Mouse (Mus musculus) mesoderm, embryonic 11.5 days (tissue): Measurements from ENCODE around the gene Unc5c.

ENCODE experiments used
- DNase-seq: peaks from one replicate; pipeline ENCODE4 v3.0.0-alpha.2; 2012; ENCODE audit warnings: low read depth, low spot score

The Unc5c gene

DNA sequence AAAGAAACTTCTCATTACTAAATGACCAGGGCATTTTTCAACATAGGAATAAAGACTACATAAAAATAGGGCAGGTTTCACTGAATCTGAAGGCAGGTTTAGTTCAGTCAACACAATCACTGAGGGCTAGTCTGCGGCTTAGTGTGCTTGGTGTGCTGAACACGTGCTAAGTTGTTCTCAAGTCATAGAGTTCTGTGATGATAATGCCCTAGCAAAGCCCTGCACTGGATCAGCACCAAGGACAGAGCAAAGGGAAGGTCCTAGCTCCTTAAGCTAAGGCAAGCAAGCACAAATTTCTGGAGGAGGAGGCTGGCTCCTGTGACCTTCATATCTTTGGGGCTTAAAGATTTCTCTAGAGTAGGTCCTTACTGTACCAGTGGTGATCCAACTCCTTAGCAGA, 346.3 kb downstream of the Unc5c start:
- peak; percentile 75 for DNase-seq

DNA sequence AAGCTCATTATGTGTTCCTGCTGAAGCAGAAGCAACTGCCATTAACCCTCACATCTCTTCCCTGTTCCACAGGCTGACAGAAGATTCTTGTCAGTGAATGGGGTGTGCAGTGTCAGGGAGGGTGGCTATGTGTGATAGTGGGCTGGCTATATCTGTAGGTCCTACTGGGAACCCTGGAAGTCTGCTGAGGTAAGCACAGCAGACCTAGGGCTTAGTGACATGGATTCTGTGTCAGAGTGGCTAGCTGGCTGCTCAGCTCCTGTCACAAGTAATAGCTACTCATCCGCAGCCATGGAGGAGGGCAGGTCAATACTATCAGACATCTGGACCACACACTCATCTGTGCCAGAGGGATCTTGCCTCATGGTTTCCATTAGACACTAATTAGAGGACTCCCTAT, 349.8 kb downstream of the Unc5c start:
- DNase-seq = no peak

DNA sequence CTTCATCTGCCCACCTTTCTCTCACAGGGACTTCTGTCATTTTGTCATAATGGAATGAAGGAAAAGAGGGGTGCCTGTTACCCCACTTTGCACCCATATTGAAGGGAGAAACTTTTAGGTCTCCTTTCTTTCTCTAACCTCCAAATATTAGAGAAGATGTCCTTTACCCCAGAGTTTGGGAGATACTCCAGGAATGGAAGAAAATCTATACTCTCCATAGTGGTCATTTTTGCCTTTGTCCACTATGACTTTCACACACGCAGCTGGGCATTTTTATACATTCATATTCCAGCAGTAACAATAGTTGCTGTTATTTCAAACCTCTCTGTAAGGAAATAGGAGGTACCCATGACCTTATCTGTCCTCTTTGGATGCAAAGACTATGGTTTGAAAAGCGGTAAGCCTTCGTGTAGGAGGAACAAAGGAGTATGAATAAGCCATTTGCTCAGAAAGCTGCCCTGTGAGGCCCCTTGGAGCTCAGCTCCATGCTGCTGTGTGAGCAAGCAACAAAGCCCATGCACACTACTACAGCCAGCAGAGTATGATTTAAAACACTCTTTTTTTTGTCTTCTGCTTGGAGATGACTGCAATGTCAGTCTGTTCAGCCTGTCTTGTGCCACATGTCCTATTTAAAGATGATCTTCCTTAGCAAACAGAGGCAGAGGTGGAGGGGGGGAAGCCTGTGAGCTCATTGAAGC, 353.7 kb downstream of the Unc5c start:
- no peak for DNase-seq

DNA sequence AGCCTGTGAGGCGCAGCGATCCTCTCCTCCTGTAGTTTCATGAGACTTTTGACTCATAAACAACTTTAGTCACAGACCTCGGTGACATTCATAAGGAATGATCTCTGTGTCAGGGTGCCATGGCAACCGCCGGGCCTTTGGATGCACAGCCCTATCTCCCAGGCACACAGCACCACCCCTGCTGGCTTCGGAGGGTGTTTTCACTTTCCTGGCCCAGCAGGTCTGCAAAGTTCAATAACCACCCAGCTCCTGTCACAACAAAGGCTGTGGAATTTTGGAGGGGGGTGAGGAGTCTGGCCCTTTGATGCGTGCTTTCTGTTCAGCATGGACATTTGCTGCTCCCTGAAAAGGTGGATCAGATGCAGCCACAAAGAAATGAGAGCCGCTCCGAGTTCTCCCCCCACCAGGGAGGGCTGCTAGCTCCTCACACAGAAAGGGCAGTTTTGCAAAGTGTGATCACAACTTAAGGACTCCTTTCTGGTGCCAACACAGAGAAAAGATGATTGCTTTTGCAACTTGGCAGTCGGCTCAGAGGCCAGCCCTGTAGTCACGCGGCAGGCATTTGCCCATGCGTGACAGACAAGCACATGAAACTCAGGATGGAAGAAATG, 354.4 kb downstream of the Unc5c start:
- peak; percentile 87 for DNase-seq

DNA sequence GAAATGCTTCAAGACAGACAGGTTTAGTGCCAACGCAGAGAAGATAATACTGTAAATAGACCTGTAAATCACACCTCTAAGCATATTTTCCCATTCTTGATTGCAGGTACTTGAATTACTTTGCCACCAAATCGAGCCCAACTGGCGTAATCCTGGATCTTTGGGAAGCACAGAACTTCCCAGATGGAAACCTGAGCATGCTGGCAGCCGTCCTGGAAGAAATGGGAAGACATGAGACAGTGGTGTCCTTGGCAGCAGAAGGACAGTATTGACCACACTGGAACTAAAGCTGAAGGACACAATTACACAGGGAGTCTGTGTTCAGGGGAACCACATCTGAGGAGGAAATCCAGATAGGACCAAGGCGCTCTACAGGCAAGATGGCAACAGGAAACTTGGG, 363.3 kb downstream of the Unc5c start:
- DNase-seq = no peak

DNA sequence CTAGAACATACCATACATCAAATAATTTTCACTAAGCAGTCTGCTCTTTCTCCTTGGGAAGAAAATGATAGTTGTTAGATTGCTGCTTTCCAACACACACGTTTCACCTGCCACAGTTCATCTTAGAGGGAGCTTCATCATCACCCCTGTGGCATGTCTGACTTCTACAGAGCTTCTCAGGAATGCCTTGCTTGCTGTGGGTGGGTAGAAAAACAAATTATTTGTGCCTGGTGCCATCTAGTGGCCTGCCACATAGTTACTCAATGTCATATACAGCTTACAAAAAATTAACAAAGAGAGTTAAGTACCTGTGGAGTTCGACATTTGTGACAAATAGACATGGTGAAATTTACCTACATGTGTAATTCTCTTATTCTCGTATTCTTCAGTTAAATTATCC, 366.1 kb downstream of the Unc5c start:
- DNase-seq = peak; percentile 63

GRCm38 (mm10) chr3:141838864-141839263, 373.8 kb downstream of the Unc5c start:
- peak; percentile 66 for DNase-seq

DNA sequence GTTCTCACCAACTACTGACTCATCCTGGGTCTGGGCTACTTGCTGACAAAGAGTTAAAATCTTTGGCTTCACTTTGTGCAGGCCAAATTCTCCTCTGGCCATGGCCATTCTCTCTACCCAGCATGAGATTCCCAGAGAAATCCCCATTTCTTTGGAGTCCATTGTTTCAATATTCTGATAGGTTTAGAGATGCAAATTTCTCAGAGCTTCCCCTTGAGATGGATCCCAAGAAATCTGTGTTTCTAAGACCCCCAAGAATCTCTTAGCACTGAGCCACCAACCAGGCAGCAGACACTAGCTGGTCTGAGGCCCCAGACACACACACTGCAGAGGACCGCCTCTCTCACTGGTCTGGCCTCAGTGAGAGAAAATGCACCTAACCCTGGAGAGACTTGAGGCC, 384.2 kb downstream of the Unc5c start:
- DNase-seq = no peak

DNA sequence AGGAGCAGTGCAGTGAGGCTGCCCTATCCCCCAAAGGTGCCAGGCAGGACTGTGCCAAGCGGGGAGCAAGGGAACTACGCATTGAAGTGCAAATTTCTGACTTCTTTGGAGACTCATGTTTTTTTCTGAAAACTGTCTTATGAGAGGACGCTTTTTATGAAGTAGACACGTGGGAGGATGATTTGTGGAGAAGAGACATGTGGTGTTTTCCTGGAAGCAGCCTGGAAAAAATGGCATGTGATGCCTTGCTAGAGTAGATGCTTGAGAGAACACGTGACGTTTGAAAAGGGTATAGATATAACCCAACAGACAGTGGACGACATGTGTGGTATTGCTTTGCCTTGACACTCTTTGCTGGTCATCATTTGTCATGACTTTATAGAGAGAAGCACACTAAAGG, 385.1 kb downstream of the Unc5c start:
- no peak for DNase-seq

- DNase-seq = no peak
Observed at GRCm38 (mm10) chr3:141854339-141854738, 389.3 kb downstream of the Unc5c start.

- DNase-seq = no peak
Observed at GRCm38 (mm10) chr3:141857123-141857522, 392.1 kb downstream of the Unc5c start.

- DNase-seq = peak; percentile 75
Observed at GRCm38 (mm10) chr3:141862816-141863461, 397.9 kb downstream of the Unc5c start.

DNA sequence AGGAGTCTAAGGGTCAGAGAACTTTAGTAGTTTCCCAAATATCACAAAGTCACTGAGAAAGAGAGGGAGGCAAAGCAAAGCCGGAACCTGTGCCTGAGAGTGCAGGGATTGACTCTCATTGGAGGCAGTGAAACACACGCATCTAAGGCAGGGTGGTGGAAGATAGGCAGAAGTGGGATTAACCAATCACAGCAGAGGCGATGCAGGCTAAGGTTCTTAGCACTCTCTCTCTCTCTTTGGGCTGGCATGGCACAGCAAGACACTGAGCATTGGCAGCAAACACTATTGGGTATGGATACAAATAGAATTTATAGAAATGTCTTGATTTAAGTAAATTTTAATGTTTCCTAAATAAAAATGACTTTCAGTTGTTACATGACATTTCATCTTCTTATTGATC, 406.8 kb downstream of the Unc5c start:
- no peak for DNase-seq

- peak; percentile 77 for DNase-seq
Observed at GRCm38 (mm10) chr3:141872337-141873042, 407.5 kb downstream of the Unc5c start.

- DNase-seq = no peak
Observed at GRCm38 (mm10) chr3:141882496-141882895, 417.5 kb downstream of the Unc5c start.

DNA sequence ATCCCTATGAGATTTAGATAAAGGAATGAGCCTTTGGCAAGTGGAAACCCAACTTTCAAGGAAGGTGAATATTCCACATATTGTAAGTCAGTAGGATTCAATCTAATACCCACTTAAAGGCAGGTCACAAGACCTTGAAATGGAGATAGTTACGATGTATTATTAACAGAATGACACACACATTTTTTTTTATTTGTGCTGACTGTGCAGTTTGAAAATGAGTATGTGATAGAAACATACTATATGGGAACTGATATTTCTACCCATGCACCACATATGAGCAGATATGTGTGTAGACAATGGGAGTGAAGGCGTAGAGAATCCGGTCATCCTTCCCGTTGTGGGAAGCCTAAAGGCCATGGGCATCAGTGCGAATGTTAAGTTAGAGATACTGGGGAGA, 419.2 kb downstream of the Unc5c start:
- no peak for DNase-seq
